Mouse (Mus musculus) heart, postnatal 0 days (tissue): Measurements from ENCODE around the gene Sdk2.

Source experiments
- CTCF ChIP-seq: IDR thresholded peaks from 2 replicates; pipeline ENCODE4 v1.5.1; 2016; ENCODE audit warnings: antibody characterized with exemption, control low read depth, low read depth
- EP300 ChIP-seq: IDR thresholded peaks from 2 replicates; pipeline ENCODE4 v1.6.1; 2016; ENCODE audit warnings: antibody characterized with exemption, low read depth

DNA sequence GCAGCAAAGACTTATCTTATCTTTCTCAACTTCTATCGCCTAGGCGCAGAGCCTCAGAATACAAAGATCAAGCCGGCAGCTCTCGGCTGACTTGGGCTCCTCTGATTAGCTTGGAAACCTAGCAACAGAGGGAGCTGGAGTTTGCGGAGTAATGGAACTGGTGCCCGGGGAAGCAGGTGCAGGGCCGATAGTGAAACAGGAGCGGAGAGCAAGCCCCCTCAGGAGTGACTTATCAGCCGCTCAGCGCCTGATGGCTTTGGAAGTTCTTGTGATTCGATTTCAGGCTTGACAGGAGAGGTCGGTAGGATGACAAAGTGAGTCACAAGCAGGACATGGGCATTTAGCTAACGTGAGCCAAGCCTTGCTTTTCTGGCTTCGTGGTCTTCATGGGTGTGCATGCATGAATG, 267.8 kb downstream of the Sdk2 start:
- TF ChIP-seq EP300: no peak
- no peak for TF ChIP-seq CTCF
